Mouse (Mus musculus) left cerebral cortex, postnatal 25 days (tissue): ENCODE data around the gene Clcf1. TPM values are rescaled to one million over a fixed set of nuclear protein-coding genes. Genes with fewer than 3 reads are reported as not detected.
A peak's percentile ranks its signal among the peaks of the same experiment; 100 is the strongest.

ENCODE experiments used
- DNase-seq, 2 experiments: peaks; one replicate each; pipeline ENCODE4 v3.0.0; 2022; ENCODE audit warnings: low spot score in 2 of 2, mixed read lengths in 1 of 2
- intact Hi-C: fragments of 180-260 bp; cut with DNase I; formaldehyde crosslinking; loops from one replicate; pipeline ENCODE4 v1.15.1; 2025
- total RNA-seq, 2 experiments: library from RNA; stranded (reverse); gene quantifications; 2 replicates each; pipeline ENCODE4 v1.2.3; 2021

The Clcf1 gene
- total RNA-seq, 2 experiments from 2014 or later, result 0.96 to 1.2 TPM

DNA sequence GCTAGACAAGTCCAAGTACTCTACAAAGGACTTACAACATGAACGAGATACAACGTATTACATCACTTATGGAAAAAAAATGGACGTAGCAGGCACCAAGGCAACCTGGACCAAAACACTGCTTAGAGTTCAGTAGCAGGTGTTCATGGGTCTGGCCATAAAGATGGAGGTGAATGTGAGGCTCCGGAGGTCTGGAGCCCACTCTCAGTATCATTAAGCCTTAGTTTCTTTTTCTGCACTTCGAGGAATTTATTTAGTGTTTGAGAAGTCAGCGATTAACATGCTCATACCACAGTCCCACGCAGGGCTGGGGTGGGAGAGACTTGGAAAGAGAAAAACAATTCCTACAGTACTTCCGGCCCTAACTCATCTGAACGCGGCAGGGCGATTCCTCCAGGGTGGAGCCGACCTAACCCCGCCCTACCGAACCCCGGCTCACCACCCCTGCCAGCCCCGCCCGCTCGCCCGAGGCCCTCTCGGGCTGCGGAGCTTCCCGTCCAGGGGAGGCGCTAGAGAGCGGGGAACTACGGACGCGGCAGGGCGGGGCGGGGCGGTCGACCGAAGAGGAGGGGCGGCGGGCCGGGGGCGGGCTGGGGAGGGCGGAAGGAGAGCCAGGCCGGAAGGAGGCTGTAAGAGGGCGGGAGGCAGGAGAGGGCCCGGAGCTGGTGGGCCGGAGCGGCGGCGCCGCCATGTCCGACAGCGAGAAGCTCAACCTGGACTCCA is 22.3 kb upstream of the Clcf1 start, which contains the start of gene Ppp1ca:
TSS of gene Ppp1ca (plus strand) at position 538 of the 723 bp plus-strand sequence.
- peak; percentile 89 to 92 for DNase-seq
- intact Hi-C loops, result loop anchor here (1.0 to 2.0 kb wide), 2 partner anchors 10 to 23 kb away; partner anchors contain the start of gene Rad9a

- intact Hi-C loops, result loop anchor here (1.0 to 2.0 kb wide), 2 partner anchors 9 to 24 kb away; partner anchors contain the start of gene Rad9a
- DNase-seq, result no peak
Observed at GRCm38 (mm10) chr19:4192251-4192985, 21.6 kb upstream of the Clcf1 start.

DNA sequence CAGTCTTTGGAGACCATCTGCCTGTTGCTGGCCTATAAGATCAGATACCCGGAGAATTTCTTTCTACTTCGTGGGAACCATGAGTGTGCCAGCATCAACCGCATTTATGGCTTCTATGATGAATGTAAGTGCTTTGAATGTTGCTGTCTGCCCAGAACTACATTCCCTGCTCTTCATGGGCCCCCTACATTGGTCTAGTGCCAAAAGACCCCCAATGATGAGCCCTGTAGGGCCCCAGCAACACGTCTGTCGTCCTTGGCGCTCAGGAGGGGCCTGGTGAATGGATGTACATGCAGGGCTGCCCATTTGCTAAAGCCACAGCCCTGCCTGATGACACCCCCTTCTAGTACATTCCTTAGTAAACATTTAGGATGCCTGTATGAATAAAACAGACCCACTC is 20.9 kb upstream of the Clcf1 start:
- intact Hi-C loops, result loop anchor here (2.0 kb wide), 1 partner anchor 24 kb away; no protein-coding TSS in a partner anchor
- no peak for DNase-seq

DNA sequence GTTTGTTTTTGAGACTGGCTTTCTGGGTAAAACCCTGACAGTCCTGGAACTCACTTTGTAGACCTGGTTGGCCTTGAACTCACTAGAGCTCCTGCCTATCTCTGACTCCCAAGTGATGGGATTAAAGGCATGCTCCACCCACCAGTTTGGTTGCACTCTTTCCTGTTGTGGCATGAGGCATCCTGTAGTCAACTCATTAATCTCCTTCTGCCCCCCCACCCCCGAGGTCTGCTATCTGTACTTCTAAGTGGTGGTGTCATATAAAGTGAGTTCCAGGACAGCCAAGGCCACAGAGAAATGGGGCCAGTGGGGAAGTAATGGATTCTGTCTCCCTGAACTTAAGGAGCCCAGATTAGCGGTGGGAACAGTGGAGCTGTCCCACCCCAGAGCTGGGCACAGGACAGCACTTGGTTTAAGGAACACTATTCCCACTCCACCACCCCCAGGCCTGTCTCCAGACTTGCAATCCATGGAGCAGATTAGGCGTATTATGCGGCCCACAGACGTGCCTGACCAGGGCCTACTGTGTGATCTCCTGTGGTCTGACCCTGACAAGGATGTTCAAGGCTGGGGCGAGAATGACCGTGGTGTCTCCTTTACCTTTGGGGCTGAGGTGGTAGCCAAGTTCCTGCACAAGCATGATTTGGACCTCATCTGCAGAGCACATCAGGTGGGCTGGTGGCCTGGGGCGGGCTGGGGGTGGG is 19.9 kb upstream of the Clcf1 start:
- intact Hi-C loops, result no loop called here
- no peak for DNase-seq

DNA sequence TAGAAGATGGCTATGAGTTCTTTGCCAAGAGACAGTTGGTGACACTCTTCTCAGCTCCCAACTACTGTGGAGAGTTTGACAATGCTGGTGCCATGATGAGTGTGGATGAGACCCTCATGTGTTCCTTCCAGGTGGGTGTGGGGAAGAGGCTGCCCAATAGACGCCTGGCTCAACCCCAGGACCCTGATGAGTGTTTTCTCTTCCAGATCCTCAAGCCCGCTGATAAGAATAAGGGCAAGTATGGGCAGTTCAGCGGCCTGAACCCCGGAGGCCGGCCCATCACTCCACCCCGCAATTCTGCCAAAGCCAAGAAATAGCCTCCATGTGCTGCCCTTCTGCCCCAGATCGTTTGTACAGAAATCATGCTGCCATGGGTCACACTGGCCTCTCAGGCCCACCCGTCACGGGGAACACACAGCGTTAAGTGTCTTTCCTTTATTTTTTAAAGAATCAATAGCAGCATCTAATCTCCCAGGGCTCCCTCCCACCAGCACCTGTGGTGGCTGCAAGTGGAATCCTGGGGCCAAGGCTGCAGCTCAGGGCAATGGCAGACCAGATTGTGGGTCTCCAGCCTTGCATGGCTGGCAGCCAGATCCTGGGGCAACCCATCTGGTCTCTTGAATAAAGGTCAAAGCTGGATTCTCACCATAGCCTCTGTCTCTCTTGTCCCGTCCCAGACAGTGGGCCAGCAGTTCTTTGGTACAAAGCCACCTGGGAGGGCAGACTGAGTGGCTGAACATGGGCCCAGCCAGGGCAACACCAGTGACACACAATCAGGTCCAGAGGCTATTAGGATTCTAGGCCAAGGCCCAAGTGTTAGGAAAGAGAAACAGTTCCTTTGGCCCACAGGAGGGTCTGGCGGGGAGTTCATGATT is 19.0 kb upstream of the Clcf1 start:
- intact Hi-C loops, result no loop called here

DNA sequence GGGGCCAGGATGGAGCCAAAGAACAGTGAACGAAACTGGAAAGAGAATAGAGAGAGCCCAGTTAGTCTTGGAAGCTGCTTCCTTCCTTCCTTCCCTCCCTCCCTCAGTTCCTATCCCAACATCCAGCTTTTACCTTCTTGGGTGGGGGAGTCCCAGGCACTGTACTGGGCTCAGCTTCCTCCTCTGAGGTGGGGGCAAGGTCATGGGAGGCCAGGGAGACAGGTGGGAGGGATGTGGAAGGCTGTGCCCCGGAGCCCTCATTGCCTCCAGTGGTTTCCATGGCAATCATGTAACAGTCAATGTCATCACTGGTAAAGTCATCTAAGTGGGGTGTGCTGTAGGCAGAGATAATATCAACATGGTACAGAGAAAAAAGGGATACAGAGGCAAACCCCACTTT is 18.0 kb upstream of the Clcf1 start:
- intact Hi-C loops, result no loop called here
- no peak for DNase-seq

More for the DNA sequence above, 19.0 kb upstream of the Clcf1 start:
- DNase-seq, result no peak

GRCm38 (mm10) chr19:4196548-4196947 is 17.5 kb upstream of the Clcf1 start:
- intact Hi-C loops, result no loop called here
- no peak for DNase-seq

GRCm38 (mm10) chr19:4197180-4197579 is 16.9 kb upstream of the Clcf1 start:
- no peak for DNase-seq
- intact Hi-C loops, result no loop called here

DNA sequence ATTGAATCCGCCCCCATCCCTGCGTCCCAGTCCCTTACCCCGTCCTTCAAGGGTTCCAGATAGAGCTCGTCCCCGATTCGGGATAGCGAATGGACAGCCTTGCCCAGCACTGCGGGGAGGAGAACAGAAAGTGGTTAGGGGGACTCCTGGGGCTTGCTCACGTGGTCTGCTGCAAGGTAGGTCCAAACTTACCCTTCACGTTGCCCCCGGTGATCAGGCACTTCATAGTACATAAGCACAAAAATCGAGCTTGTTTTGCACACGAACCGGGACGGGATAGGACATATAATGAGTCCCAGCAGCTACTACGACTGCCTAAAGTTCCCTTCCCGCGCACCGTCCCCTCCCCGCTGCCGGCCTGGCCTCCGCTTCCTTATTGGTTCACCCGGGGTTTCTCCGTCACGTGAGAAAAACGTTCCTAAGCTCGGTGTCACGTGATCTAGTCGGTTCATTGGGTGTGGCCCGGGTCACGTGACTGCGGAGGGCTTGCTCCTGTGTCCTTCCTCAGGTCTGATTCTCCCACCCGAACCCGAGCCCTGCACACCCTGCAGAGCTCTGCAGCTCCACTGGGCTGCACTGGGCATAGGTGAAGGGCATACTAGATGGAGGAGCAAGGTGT is 12.6 kb upstream of the Clcf1 start, which contains the start of gene Rad9a:
TSS of gene Rad9a (minus strand) at position 372 of the 619 bp plus-strand sequence.
- intact Hi-C loops, result loop anchor here (1.0 to 5.0 kb wide), 2 partner anchors 9 to 74 kb away; partner anchors contain the start of genes Aip and Ppp1ca
- peak; percentile 96 to 98 for DNase-seq

GRCm38 (mm10) chr19:4202149-4202548 is 11.9 kb upstream of the Clcf1 start:
- no peak for DNase-seq
- intact Hi-C loops, result loop anchor here (5.0 kb wide), 1 partner anchor 75 kb away; the partner anchor contains the start of gene Aip

DNA sequence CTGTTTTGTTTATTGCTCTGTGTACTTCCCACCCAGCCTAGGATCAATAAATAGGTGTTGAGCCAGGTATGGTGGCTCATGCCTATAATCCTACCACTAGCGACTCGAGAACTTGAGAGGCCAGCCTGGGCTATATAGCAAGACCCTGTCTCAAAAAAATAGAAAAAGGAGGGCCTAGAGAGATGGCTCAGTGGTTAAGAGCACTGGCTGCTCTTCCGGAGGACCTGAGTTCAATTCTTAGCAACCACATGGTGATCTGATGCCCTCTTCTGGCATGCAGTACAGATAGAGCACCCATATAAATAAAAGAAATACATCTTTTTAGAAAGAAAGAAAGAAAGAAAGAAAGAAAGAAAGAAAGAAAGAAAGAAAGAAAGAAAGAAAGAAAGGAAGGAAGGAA is 10.9 kb upstream of the Clcf1 start:
- intact Hi-C loops, result loop anchor here (5.0 kb wide), 1 partner anchor 76 kb away; the partner anchor contains the start of gene Aip
- no peak for DNase-seq

DNA sequence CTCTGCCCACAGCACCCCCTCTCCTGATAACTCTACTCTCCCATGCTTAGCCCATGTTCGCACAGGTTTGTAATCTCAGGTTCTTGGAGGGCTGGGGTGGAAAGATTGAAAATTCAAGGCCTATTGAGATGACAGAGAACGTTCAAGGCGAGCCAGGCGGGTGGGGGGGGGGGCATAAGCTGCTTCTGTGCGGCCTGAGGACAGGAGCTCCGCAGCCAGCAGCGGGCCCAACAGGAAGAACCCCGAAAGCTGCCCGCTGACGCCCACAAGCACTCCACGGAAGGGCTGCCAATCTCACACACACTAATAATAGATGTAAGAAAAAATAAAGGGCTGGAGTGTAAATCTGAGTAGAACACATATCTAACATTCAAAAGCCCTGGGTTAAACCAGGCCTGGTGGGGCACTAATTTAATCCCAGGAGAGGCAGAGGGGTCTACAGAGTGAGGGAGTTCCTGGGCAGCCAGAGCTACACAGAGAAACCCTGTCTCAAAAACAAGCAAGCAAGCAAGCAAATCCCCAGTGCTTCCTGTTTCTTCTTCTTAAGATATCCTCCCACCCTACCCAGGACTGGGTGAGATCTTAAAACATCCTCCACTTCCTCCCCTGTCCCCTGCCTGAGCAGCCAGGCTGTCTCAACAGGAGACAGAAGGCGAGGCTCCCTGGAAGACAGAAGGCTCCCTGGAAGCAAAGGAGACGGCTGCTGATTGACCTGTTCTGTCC is 10.3 kb upstream of the Clcf1 start:
- intact Hi-C loops, result loop anchor here (5.0 kb wide), 1 partner anchor 76 kb away; the partner anchor contains the start of gene Aip
- DNase-seq, result peak in 1 of 2 experiments; percentile 73

DNA sequence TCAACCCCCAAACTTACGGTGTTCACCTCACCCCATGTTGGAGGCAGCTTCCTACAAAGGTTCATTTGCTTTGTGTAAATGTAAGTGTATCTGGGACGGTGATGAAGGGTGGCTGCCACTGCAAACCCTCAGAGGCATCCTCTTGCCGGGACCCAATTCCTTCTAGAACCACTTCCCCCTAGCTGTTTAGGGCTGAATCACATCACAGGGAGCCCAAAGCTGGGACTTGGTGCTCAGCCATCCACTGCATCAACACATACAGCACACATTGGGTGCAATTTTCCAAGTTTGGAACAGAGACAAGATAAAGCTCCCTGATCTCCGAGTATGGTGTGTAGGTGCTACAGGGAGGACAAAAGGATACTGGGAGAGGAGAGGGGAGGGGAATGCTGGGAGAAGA is 9.1 kb upstream of the Clcf1 start:
- intact Hi-C loops, result loop anchor here (5.0 kb wide), 1 partner anchor 78 kb away; the partner anchor contains the start of gene Aip
- DNase-seq, result peak in 1 of 2 experiments; percentile 35

GRCm38 (mm10) chr19:4206971-4207370 is 7.1 kb upstream of the Clcf1 start:
- intact Hi-C loops, result loop anchor here (1.0 kb wide), 1 partner anchor 21 kb away; no protein-coding TSS in a partner anchor
- peak; percentile 53 to 62 for DNase-seq

DNA sequence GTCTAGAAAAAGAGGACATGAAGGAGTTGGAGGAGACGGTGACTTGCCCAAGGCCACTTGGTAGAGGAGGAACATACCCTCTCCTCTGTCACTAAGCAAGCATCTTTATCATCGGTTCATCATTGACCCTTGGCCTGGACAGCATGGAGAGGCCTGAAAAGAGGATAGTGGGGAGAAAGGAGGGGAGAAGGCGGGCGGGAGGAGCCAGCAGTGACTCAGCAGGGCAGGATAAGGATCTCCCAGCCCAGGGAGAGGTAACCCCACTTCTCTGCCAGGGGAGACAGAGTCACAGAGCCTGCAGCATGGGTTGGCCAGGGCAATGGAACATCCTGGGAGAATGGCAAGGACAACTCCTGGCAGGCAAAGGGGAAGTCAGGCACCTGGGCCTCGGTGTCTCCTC is 5.5 kb upstream of the Clcf1 start:
- DNase-seq, result no peak
- intact Hi-C loops, result no loop called here

- intact Hi-C loops, result no loop called here
- DNase-seq, result no peak
Observed at GRCm38 (mm10) chr19:4211891-4212588, 2.0 kb upstream of the Clcf1 start.

DNA sequence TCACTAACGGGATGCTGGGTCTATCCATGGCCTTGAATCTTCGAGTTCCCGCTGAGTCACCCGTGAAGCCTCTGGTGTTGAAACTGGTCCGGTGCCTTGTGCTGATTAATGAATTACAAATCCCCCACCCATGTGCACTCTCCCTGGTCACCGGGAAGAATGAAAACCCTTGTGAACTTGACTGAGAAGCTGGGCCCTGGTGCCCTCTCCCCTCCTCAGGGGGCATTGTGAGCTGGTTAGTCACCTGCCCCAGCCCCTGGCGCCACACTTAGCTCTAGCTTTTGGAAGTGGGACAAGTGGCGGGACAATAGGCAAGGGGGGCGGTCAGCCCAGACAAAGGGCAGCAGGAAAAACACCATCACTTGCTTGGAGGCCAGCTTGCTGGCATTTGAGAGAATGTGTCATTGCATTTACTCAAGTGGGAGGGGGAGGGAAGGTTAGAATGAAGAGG is 489 bp upstream of the Clcf1 start:
- intact Hi-C loops, result no loop called here
- no peak for DNase-seq
